Mouse (Mus musculus) cerebellum, adult 2 months (tissue): ENCODE results near the gene Cacna2d3.

ENCODE experiments used
- CTCF ChIP-seq: fragments of 200-500 bp; IDR thresholded peaks from 2 replicates; pipeline ENCODE4 v1.5.1; 2011; ENCODE audit warnings: low read depth, mild to moderate bottlenecking, control low read depth, low read length, moderate library complexity, borderline replicate concordance; ENCODE audit not compliant: insufficient read depth
- POLR2A ChIP-seq: fragments of 200-500 bp; IDR thresholded peaks from 2 replicates; pipeline ENCODE4 v1.6.1; 2011; ENCODE audit warnings: low read length, control low read depth, borderline replicate concordance; ENCODE audit not compliant: insufficient read depth

DNA sequence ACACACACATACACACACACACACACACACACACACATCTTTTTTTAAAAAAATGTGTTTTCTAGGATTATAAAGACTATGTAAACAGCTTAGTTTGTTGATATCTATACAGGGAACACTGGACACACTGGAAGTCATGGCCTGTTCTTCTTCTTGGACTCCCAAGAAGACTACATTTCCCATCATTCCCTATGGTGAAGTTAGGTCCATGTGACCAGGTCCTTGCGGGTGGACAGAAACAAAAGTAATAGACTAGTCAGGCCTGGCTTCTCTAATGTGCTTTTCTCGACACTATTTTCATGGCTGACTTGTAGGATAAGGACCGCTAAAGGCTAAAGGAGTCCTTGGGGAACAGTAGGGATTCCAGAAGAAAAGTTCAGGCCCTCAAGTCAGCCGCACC is 78.4 kb downstream of the Cacna2d3 start:
- no peak for TF ChIP-seq CTCF
- TF ChIP-seq POLR2A, result no peak
